8 mouse cellular contexts compared by ENCODE assay signal in the genomic region with DNA sequence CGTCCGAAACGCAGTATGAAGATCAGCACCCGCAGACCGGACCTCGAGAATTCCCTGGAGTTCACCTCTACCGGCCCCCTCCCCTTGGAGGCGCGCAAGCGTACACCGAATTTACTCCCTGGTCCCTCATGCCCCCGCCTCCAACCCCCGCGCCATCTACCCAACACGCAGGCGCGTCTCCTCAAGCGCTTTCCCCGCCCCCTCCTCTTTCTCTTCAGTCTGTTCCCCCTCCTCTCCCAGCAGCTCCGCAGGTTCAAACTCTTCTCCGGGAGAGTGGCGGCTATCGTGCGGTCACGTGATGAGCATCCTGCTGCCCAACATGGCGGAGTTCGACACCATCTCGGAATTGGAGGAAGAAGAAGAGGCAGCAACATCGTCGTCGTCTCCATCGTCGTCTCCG. TPM values are rescaled to one million over a fixed set of nuclear protein-coding genes. Genes with fewer than 3 reads are reported as not detected.
DNase-seq lines count a peak whose midpoint lies in the region; ATAC-seq and TF ChIP-seq lines count a peak whose summit lies in the region.

TSS of gene Chic1 (plus strand) at position 190 of the 400 bp plus-strand sequence.

- no peaks in the 10 kb centered on the region for H3K36me3 ChIP-seq in forebrain, embryonic 11.5 days (ENCODE audit: control insufficient read depth, insufficient read depth, low read length)
- no peaks in the 10 kb centered on the region for H3K36me3 ChIP-seq in heart, embryonic 16.5 days (ENCODE audit: control insufficient read depth, insufficient read depth)
- no peaks in the 10 kb centered on the region for H3K36me3 ChIP-seq in liver, embryonic 13.5 days
- no peaks in the 10 kb centered on the region for H3K36me3 ChIP-seq in neural tube, embryonic 14.5 days (ENCODE audit: control insufficient read depth, insufficient read depth, low read length)

- no peaks in the 10 kb centered on the region for H3K4me1 ChIP-seq in bone marrow macrophage, adult 2 months (ENCODE audit: control insufficient read depth, insufficient read depth, low read length)
- H3K4me1 ChIP-seq in forebrain, embryonic 11.5 days (replicated peaks; ENCODE audit: control insufficient read depth, insufficient read depth, low read length) = no peaks in the 10 kb centered on the region
- H3K4me1 ChIP-seq in heart, embryonic 16.5 days (ENCODE audit: control insufficient read depth, insufficient read depth, low read length) = peaks cover 2% of the 10 kb centered on the region; the same call in 1 of the 2 replicates
- no peaks in the 10 kb centered on the region for H3K4me1 ChIP-seq in liver, embryonic 13.5 days (replicated peaks)
- H3K4me1 ChIP-seq in neural tube, embryonic 14.5 days (ENCODE audit: control insufficient read depth, insufficient read depth, low read length) = no peaks in the 10 kb centered on the region

- peak within 1 kb of the TSS; percentile 39 for H3K4me2 ChIP-seq in forebrain, embryonic 11.5 days (ENCODE audit: low read depth, low read length, severe bottlenecking)
- peak within 1 kb of the TSS; percentile 73 for H3K4me2 ChIP-seq in heart, embryonic 16.5 days (ENCODE audit: low read depth, low read length)
- H3K4me2 ChIP-seq in liver, embryonic 13.5 days = peak within 1 kb of the TSS; percentile 57
- peak within 1 kb of the TSS; percentile 48 for H3K4me2 ChIP-seq in neural tube, embryonic 14.5 days (ENCODE audit: low read depth, low read length)

- no peak for TF ChIP-seq POLR2A in bone marrow macrophage, adult 2 months (IDR thresholded peaks at IDR 0.05; ENCODE audit: borderline replicate concordance, low read depth, low read length)

- H3K4me3 ChIP-seq in bone marrow macrophage, adult 2 months (ENCODE audit: insufficient read depth, low read length) = peak within 1 kb of the TSS; percentile 55
- H3K4me3 ChIP-seq in forebrain, embryonic 11.5 days (ENCODE audit: low read depth, low read length) = peak within 1 kb of the TSS; percentile 51
- peak within 1 kb of the TSS; percentile 66 for H3K4me3 ChIP-seq in heart, embryonic 16.5 days (ENCODE audit: low read length)
- H3K4me3 ChIP-seq in liver, embryonic 13.5 days (replicated peaks) = peak within 1 kb of the TSS; percentile 52
- peak within 1 kb of the TSS; percentile 45 for H3K4me3 ChIP-seq in neural tube, embryonic 14.5 days (ENCODE audit: low read depth, low read length)

- peak within 1 kb of the TSS; percentile 63 for H3K9ac ChIP-seq in forebrain, embryonic 11.5 days (ENCODE audit: low read length)
- H3K9ac ChIP-seq in heart, embryonic 16.5 days (ENCODE audit: low read length) = peak within 1 kb of the TSS; percentile 68
- no peak within 1 kb of the TSS for H3K9ac ChIP-seq in liver, embryonic 13.5 days
- H3K9ac ChIP-seq in neural tube, embryonic 14.5 days (replicated peaks; ENCODE audit: low read depth, low read length) = peak within 1 kb of the TSS; percentile 62

- ATAC-seq in forebrain, embryonic 11.5 days (replicated peaks; ENCODE audit: low FRiP score) = peak; percentile 97
- peak; percentile 87 for ATAC-seq in heart, embryonic 16.5 days (replicated peaks; ENCODE audit: extremely low read depth, insufficient read depth, low FRiP score)
- no peak for ATAC-seq in liver, embryonic 13.5 days (ENCODE audit: low read depth)
- peak; percentile 97 for ATAC-seq in neural tube, embryonic 14.5 days (ENCODE audit: low read depth)

- no peaks in the 10 kb centered on the region for H3K9me3 ChIP-seq in forebrain, embryonic 11.5 days (ENCODE audit: control insufficient read depth, low read length)
- H3K9me3 ChIP-seq in heart, embryonic 16.5 days (replicated peaks; ENCODE audit: control insufficient read depth, low read length) = no peaks in the 10 kb centered on the region
- no peaks in the 10 kb centered on the region for H3K9me3 ChIP-seq in liver, embryonic 13.5 days (replicated peaks)
- no peaks in the 10 kb centered on the region for H3K9me3 ChIP-seq in neural tube, embryonic 14.5 days (ENCODE audit: control insufficient read depth, low read length)

- peak; percentile 31 to 40 for DNase-seq in B cell, adult 2 months
- DNase-seq in forebrain, embryonic 11.5 days (ENCODE audit: low spot score) = peak; percentile 91
- peak; percentile 84 to 90 for DNase-seq in kidney, postnatal 25 days
- peak; percentile 0 for DNase-seq in liver, embryonic 13.5 days
- peak; percentile 13 to 33 for DNase-seq in thymus, adult 18-20 months

- no peak within 1 kb of the TSS for H3K27ac ChIP-seq in bone marrow macrophage, adult 2 months (ENCODE audit: insufficient read depth, low read depth, low read length)
- no peak within 1 kb of the TSS for H3K27ac ChIP-seq in forebrain, embryonic 11.5 days (ENCODE audit: low read depth, low read length)
- H3K27ac ChIP-seq in heart, embryonic 16.5 days (ENCODE audit: low read length) = no peak within 1 kb of the TSS
- H3K27ac ChIP-seq in liver, embryonic 13.5 days = no peak within 1 kb of the TSS
- peak within 1 kb of the TSS; percentile 72 for H3K27ac ChIP-seq in neural tube, embryonic 14.5 days (ENCODE audit: low read depth, low read length)

- no peak for TF ChIP-seq CTCF in bone marrow macrophage, adult 2 months (IDR thresholded peaks at IDR 0.05; ENCODE audit: low read depth, low read length)

- peaks cover 30% of the 10 kb centered on the region for H3K27me3 ChIP-seq in forebrain, embryonic 11.5 days (ENCODE audit: control insufficient read depth, insufficient read depth, low read length)
- peaks cover 35% of the 10 kb centered on the region for H3K27me3 ChIP-seq in heart, embryonic 16.5 days (ENCODE audit: control insufficient read depth, insufficient read depth, low read length)
- H3K27me3 ChIP-seq in liver, embryonic 13.5 days = peaks cover 49% of the 10 kb centered on the region
- H3K27me3 ChIP-seq in neural tube, embryonic 14.5 days (ENCODE audit: control insufficient read depth, insufficient read depth, low read length) = peaks cover 17% of the 10 kb centered on the region

- WGBS in forebrain, embryonic 11.5 days = 17% methylated on average over 34 of the region's 34 CpGs
- WGBS in heart, embryonic 16.5 days = 8% methylated on average over 34 of the region's 34 CpGs
- 9% methylated on average over 33 of the region's 34 CpGs for WGBS in liver, embryonic 13.5 days (ENCODE audit: insufficient replicate concordance)
- 16% methylated on average over 29 of the region's 34 CpGs for WGBS in neural tube, embryonic 14.5 days

RNA-seq across cellular contexts. Expression of gene Chic1, which starts in this region (rescaled TPM):
- polyA plus RNA-seq in bone marrow macrophage, adult 2 months (2012; ENCODE audit: insufficient read depth, insufficient read length, missing spikeins) = 0.11 TPM in 1 of 2 replicates, not detected in the other
- 6.1 and 7.4 TPM in 2 replicates for polyA plus RNA-seq in forebrain, embryonic 11.5 days (2014; fragmentation: Nextera tagmentation; extraction: Ambion mirVana)
- polyA plus RNA-seq in heart, embryonic 16.5 days (2015; fragmentation: Nextera tagmentation; extraction: Ambion mirVana) = 1.8 and 1.9 TPM in 2 replicates
- 0.35 and 0.52 TPM in 2 replicates for polyA plus RNA-seq in liver, embryonic 13.5 days (2015; fragmentation: Nextera tagmentation; extraction: Ambion mirVana)
- polyA plus RNA-seq in neural tube, embryonic 14.5 days (2014; fragmentation: Nextera tagmentation; extraction: Ambion mirVana) = 10.5 and 11.3 TPM in 2 replicates

Comparison
In these comparisons a context has a peak if more than half of its experiments do, and no peak if none do; other contexts are left out.
1. Peak in DNase-seq, H3K4me3 ChIP-seq and H3K4me2 ChIP-seq in liver, embryonic 13.5 days; RNA of the gene not detected or under 1 TPM.
2. DNase-seq: peak in every context shown above with its lines; median percentile 91 in forebrain, embryonic 11.5 days; 87 in kidney, postnatal 25 days; 36 in B cell, adult 2 months; 23 in thymus, adult 18-20 months; 0 in liver, embryonic 13.5 days.